Comparison of ENCODE assay signal across 22 mouse cellular contexts in genomic region chr6:116002311-116003104, GRCm38 (mm10). TPM values are rescaled to one million over a fixed set of nuclear protein-coding genes. Genes with fewer than 3 reads are reported as not detected.
DNase-seq lines count a peak whose midpoint lies in the region; ATAC-seq and TF ChIP-seq lines count a peak whose summit lies in the region.
"Had no signal": no experiment of that assay in that cellular context is flagged by ENCODE, and none has a peak within 500 bp of the region (broad histone marks: within the 10 kb centered on the region; RNA-seq: fewer than 3 reads in every experiment).

No protein-coding gene starts in this region.

- no peak for TF ChIP-seq CTCF in liver, embryonic 14.5 days (IDR thresholded peaks at IDR 0.05; ENCODE audit: low read depth)

- 72% methylated on average over 12 of the region's 12 CpGs for WGBS in kidney, embryonic 14.5 days
- WGBS in midbrain, embryonic 10.5 days, result 69% methylated on average over 12 of the region's 12 CpGs
- WGBS in midbrain, embryonic 16.5 days, result 66% methylated on average over 12 of the region's 12 CpGs
- WGBS in liver, embryonic 14.5 days (ENCODE audit: insufficient replicate concordance), result 32% methylated on average over 12 of the region's 12 CpGs

- H3K4me3 ChIP-seq in kidney, embryonic 14.5 days (ENCODE audit: low read length), result no peak overlapping the region
- no peak overlapping the region for H3K4me3 ChIP-seq in midbrain, embryonic 10.5 days
- no peak overlapping the region for H3K4me3 ChIP-seq in midbrain, embryonic 16.5 days (ENCODE audit: low read depth, low read length)
- no peak overlapping the region for H3K4me3 ChIP-seq in liver, embryonic 14.5 days (ENCODE audit: insufficient read depth in 1 of 2, low read depth in 2 of 2, low read length in 2 of 2)
- H3K4me3 ChIP-seq: hindbrain, embryonic 12.5 days; lung, embryonic 15.5 days; neural tube, embryonic 13.5 days; stomach, embryonic 15.5 days had no signal

- no peak overlapping the region for H3K4me2 ChIP-seq in kidney, embryonic 14.5 days (replicated peaks; ENCODE audit: low read depth, low read length)
- no peak overlapping the region for H3K4me2 ChIP-seq in midbrain, embryonic 16.5 days (ENCODE audit: low read length)
- H3K4me2 ChIP-seq in liver, embryonic 14.5 days (ENCODE audit: low read depth), result no peak overlapping the region
- H3K4me2 ChIP-seq: hindbrain, embryonic 12.5 days; lung, embryonic 15.5 days; neural tube, embryonic 13.5 days; stomach, embryonic 15.5 days had no signal

- peak; percentile 93 for DNase-seq in heart, adult 11 months
- DNase-seq in heart, postnatal 14 days, result no peak
- no peak for DNase-seq in kidney, postnatal 14 days
- no peak for DNase-seq in midbrain, embryonic 10.5 days (ENCODE audit: low spot score)
- DNase-seq in liver, embryonic 14.5 days (ENCODE audit: low read depth in 3 of 3, low spot score in 3 of 3), result no peak
- no peak for DNase-seq in testis, postnatal 10 days (ENCODE audit: low spot score)
- DNase-seq: adrenal gland, adult 8-10 months; cerebellum, adult 2 months; gastrocnemius, postnatal 36 days; kidney, postnatal 36 days; layer of hippocampus, adult 9-11 months; right cerebral cortex, postnatal 14 days had no signal

- H3K4me1 ChIP-seq in kidney, embryonic 14.5 days (ENCODE audit: control insufficient read depth, insufficient read depth, low read length), result peaks cover 40% of the 10 kb centered on the region
- H3K4me1 ChIP-seq in midbrain, embryonic 10.5 days, result peaks cover 59% of the 10 kb centered on the region
- no peaks in the 10 kb centered on the region for H3K4me1 ChIP-seq in midbrain, embryonic 16.5 days (ENCODE audit: control insufficient read depth, insufficient read depth, low read length)
- peaks cover 8 to 19% of the 10 kb centered on the region in 2 experiments for H3K4me1 ChIP-seq in liver, embryonic 14.5 days (replicated peaks; ENCODE audit: control insufficient read depth in 2 of 2, insufficient read depth in 2 of 2, low read length in 1 of 2)

- ATAC-seq in kidney, embryonic 14.5 days (ENCODE audit: low FRiP score, low TSS enrichment), result no peak
- no peak for ATAC-seq in midbrain, embryonic 16.5 days
- peak; percentile 27; the same call in 1 of the 2 replicates for ATAC-seq in liver, embryonic 14.5 days (ENCODE audit: insufficient read depth)

- no peak overlapping the region for H3K9ac ChIP-seq in kidney, embryonic 14.5 days (ENCODE audit: low read depth, low read length)
- H3K9ac ChIP-seq in midbrain, embryonic 16.5 days (ENCODE audit: low read depth, low read length), result no peak overlapping the region
- no peak overlapping the region for H3K9ac ChIP-seq in liver, embryonic 14.5 days (replicated peaks)
- H3K9ac ChIP-seq: hindbrain, embryonic 12.5 days; lung, embryonic 15.5 days; neural tube, embryonic 13.5 days; stomach, embryonic 15.5 days had no signal

- no peaks in the 10 kb centered on the region for H3K27me3 ChIP-seq in kidney, embryonic 14.5 days (ENCODE audit: control insufficient read depth, insufficient read depth, low read length)
- peaks cover 25% of the 10 kb centered on the region for H3K27me3 ChIP-seq in midbrain, embryonic 10.5 days (ENCODE audit: low read depth, poor library complexity, severe bottlenecking)
- no peaks in the 10 kb centered on the region for H3K27me3 ChIP-seq in midbrain, embryonic 16.5 days (ENCODE audit: control insufficient read depth, insufficient read depth, low read depth, low read length)
- no peaks in the 10 kb centered on the region for H3K27me3 ChIP-seq in liver, embryonic 14.5 days (ENCODE audit: control insufficient read depth, insufficient read depth, low read length)
- H3K27me3 ChIP-seq: lung, embryonic 15.5 days; neural tube, embryonic 13.5 days; stomach, embryonic 15.5 days had no signal

- no peak for TF ChIP-seq EP300 in liver, embryonic 14.5 days (IDR thresholded peaks at IDR 0.05; ENCODE audit: low read depth)

- H3K9me3 ChIP-seq in kidney, embryonic 14.5 days (ENCODE audit: control insufficient read depth, low read length), result no peaks in the 10 kb centered on the region
- no peaks in the 10 kb centered on the region for H3K9me3 ChIP-seq in midbrain, embryonic 10.5 days (replicated peaks)
- no peaks in the 10 kb centered on the region for H3K9me3 ChIP-seq in midbrain, embryonic 16.5 days (replicated peaks; ENCODE audit: control insufficient read depth, low read length, poor library complexity, severe bottlenecking)
- no peaks in the 10 kb centered on the region for H3K9me3 ChIP-seq in liver, embryonic 14.5 days (ENCODE audit: control insufficient read depth, low read length)
- H3K9me3 ChIP-seq: hindbrain, embryonic 12.5 days; lung, embryonic 15.5 days; neural tube, embryonic 13.5 days; stomach, embryonic 15.5 days had no signal

- intact Hi-C loops in heart, postnatal 14 days (cut with DNase I), result no loop called here

- H3K36me3 ChIP-seq in kidney, embryonic 14.5 days (ENCODE audit: control insufficient read depth, insufficient read depth, low read length), result no peaks in the 10 kb centered on the region
- no peaks in the 10 kb centered on the region for H3K36me3 ChIP-seq in midbrain, embryonic 10.5 days
- no peaks in the 10 kb centered on the region for H3K36me3 ChIP-seq in midbrain, embryonic 16.5 days (ENCODE audit: control insufficient read depth, insufficient read depth, low read length)
- H3K36me3 ChIP-seq in liver, embryonic 14.5 days (replicated peaks; ENCODE audit: control insufficient read depth, insufficient read depth, low read depth), result no peaks in the 10 kb centered on the region
- H3K36me3 ChIP-seq: hindbrain, embryonic 12.5 days; lung, embryonic 15.5 days; neural tube, embryonic 13.5 days; stomach, embryonic 15.5 days had no signal

- H3K27ac ChIP-seq in kidney, embryonic 14.5 days (ENCODE audit: low read depth, low read length), result peak overlapping the region; percentile 13; the same call in 1 of the 2 replicates
- peak overlapping the region; percentile 9; the same call in 1 of the 2 replicates for H3K27ac ChIP-seq in midbrain, embryonic 10.5 days (replicated peaks)
- no peak overlapping the region for H3K27ac ChIP-seq in midbrain, embryonic 16.5 days (ENCODE audit: low read length)
- no peak overlapping the region for H3K27ac ChIP-seq in liver, embryonic 14.5 days
- H3K27ac ChIP-seq: hindbrain, embryonic 12.5 days; neural tube, embryonic 13.5 days had no signal

RNA-seq across cellular contexts. Expression of gene Plxnd1, which starts 7.7 kb away (rescaled TPM):
- 100 to 1,000 TPM; 113 to 133 TPM for total RNA-seq in heart, postnatal 14 days (2021)
- polyA plus RNA-seq in kidney, embryonic 14.5 days (2014; fragmentation: Nextera tagmentation; extraction: Ambion mirVana), result 58.3 and 62.7 TPM in 2 replicates
- polyA plus RNA-seq in midbrain, embryonic 10.5 days (2016; fragmentation: Nextera tagmentation; extraction: Ambion mirVana), result 18.1 and 18.9 TPM in 2 replicates
- 7.5 and 7.7 TPM in 2 replicates for polyA plus RNA-seq in midbrain, embryonic 16.5 days (2015; fragmentation: Nextera tagmentation; extraction: Ambion mirVana)
- polyA plus RNA-seq in liver, embryonic 14.5 days (2012; rRNA removed), result 7.5 and 13.0 TPM in 2 replicates
- polyA plus RNA-seq in liver, embryonic 14.5 days (2014; fragmentation: Nextera tagmentation; extraction: Ambion mirVana), result 6.4 and 7.6 TPM in 2 replicates

RNA-seq across cellular contexts. Expression of gene H1foo, which starts 57.8 kb away (rescaled TPM):
- total RNA-seq in heart, postnatal 14 days (2021), result not detected
- polyA plus RNA-seq in kidney, embryonic 14.5 days (2014; fragmentation: Nextera tagmentation; extraction: Ambion mirVana), result not detected in 2 replicates
- not detected in 2 replicates for polyA plus RNA-seq in midbrain, embryonic 10.5 days (2016; fragmentation: Nextera tagmentation; extraction: Ambion mirVana)
- not detected in 2 replicates for polyA plus RNA-seq in midbrain, embryonic 16.5 days (2015; fragmentation: Nextera tagmentation; extraction: Ambion mirVana)
- polyA plus RNA-seq in liver, embryonic 14.5 days (2012; rRNA removed), result not detected in 2 replicates
- polyA plus RNA-seq in liver, embryonic 14.5 days (2014; fragmentation: Nextera tagmentation; extraction: Ambion mirVana), result not detected in 2 replicates
- total RNA-seq: gastrocnemius, postnatal 36 days had no signal
- polyA plus RNA-seq: cerebellum, adult 2 months; embryonic facial prominence, embryonic 11.5 days; hindbrain, embryonic 12.5 days; intestine, embryonic 14.5 days; limb, embryonic 14.5 days; lung, embryonic 15.5 days; neural tube, embryonic 13.5 days; spleen, adult 2 months; stomach, embryonic 15.5 days had no signal

Comparison
In these comparisons a context has a peak if more than half of its experiments do, and no peak if none do; other contexts are left out.
1. H3K27ac ChIP-seq: peak in kidney, embryonic 14.5 days (single experiment) and midbrain, embryonic 10.5 days (single experiment); none in midbrain, embryonic 16.5 days (single experiment) and liver, embryonic 14.5 days (single experiment).